Mouse (Mus musculus): ENCODE results near the gene Ceacam18. TPM values are rescaled to one million over a fixed set of nuclear protein-coding genes. Genes with fewer than 3 reads are reported as not detected.
A peak's percentile ranks its signal among the peaks of the same experiment; 100 is the strongest.
"Not testable (repeated sequence)": the region's sequence is repeated elsewhere in the genome, so short reads cannot be mapped to it uniquely, and the experiment has no call there.

Ceacam18 gene
- polyA plus RNA-seq, 1 experiment from 2014 or later: 0.08 TPM

GRCm38 (mm10) chr7:43671064-43671808 is 36.7 kb downstream of the Ceacam18 start:
- peak overlapping the region; percentile 55 for H3K4me3 ChIP-seq
- H3K4me1 ChIP-seq (replicated peaks): peaks cover 8% of the 10 kb centered on the region
- no peaks in the 10 kb centered on the region for H3K27me3 ChIP-seq
- WGBS: 70% methylated on average over 11 of the region's 11 CpGs
- H3K9me3 ChIP-seq: no peaks in the 10 kb centered on the region
- peak overlapping the region; percentile 12; the same call in 1 of the 2 replicates for H3K27ac ChIP-seq (replicated peaks)
- peak overlapping the region; percentile 79 for H3K4me2 ChIP-seq
- ATAC-seq (ENCODE audit: low FRiP score, low read depth): peak; percentile 63
- peak overlapping the region; percentile 58; the same call in 1 of the 2 replicates for H3K9ac ChIP-seq
- H3K36me3 ChIP-seq: peaks cover 15% of the 10 kb centered on the region

GRCm38 (mm10) chr7:43671809-43672580 is 37.5 kb downstream of the Ceacam18 start, which contains the start of gene Ctu1:
Gene Ctu1 (plus strand): TSS chr7:43672016.
- WGBS: under 1% methylated on average over 26 of the region's 26 CpGs
- peak within 1 kb of the TSS; percentile 79 for H3K4me2 ChIP-seq
- H3K4me1 ChIP-seq (replicated peaks): peaks cover 8% of the 10 kb centered on the region
- no peaks in the 10 kb centered on the region for H3K9me3 ChIP-seq
- H3K36me3 ChIP-seq: peaks cover 23% of the 10 kb centered on the region
- peak within 1 kb of the TSS; percentile 58 for H3K9ac ChIP-seq
- peak within 1 kb of the TSS; percentile 66 for H3K27ac ChIP-seq (replicated peaks)
- peak within 1 kb of the TSS; percentile 55 for H3K4me3 ChIP-seq
- peak; percentile 96 for ATAC-seq (ENCODE audit: low FRiP score, low read depth)
- H3K27me3 ChIP-seq: no peaks in the 10 kb centered on the region

GRCm38 (mm10) chr7:43672581-43673260 is 38.2 kb downstream of the Ceacam18 start:
- H3K27me3 ChIP-seq: no peaks in the 10 kb centered on the region
- H3K27ac ChIP-seq (replicated peaks): peak overlapping the region; percentile 66
- H3K4me3 ChIP-seq: peak overlapping the region; percentile 55
- H3K9ac ChIP-seq: peak overlapping the region; percentile 58
- H3K9me3 ChIP-seq: no peaks in the 10 kb centered on the region
- peaks cover 30% of the 10 kb centered on the region for H3K36me3 ChIP-seq
- peak; percentile 20 for ATAC-seq (ENCODE audit: low FRiP score, low read depth)
- H3K4me1 ChIP-seq (replicated peaks): peaks cover 8% of the 10 kb centered on the region
- 18% methylated on average over 10 of the region's 10 CpGs for WGBS
- H3K4me2 ChIP-seq: peak overlapping the region; percentile 79

GRCm38 (mm10) chr7:43675091-43675490 is 40.6 kb downstream of the Ceacam18 start:
- no peak overlapping the region for H3K4me3 ChIP-seq
- H3K36me3 ChIP-seq: peaks cover 34% of the 10 kb centered on the region
- no peaks in the 10 kb centered on the region for H3K9me3 ChIP-seq
- H3K9ac ChIP-seq: no peak overlapping the region
- no peak for ATAC-seq (ENCODE audit: low FRiP score, low read depth)
- H3K4me2 ChIP-seq: no peak overlapping the region
- peaks cover 8% of the 10 kb centered on the region for H3K4me1 ChIP-seq (replicated peaks)
- H3K27me3 ChIP-seq: no peaks in the 10 kb centered on the region
- WGBS: 92% methylated on average over 32 of the region's 32 CpGs
- H3K27ac ChIP-seq (replicated peaks): no peak overlapping the region

GRCm38 (mm10) chr7:43678517-43678916 is 44.0 kb downstream of the Ceacam18 start:
- Histone ChIP-seq H3K36me3 (peaks cover 34% of the 10 kb centered on the region), H3K4me1 (replicated peaks) (no peaks in the 10 kb centered on the region), H3K27me3 (no peaks in the 10 kb centered on the region), H3K4me2 (no peak overlapping the region), H3K9me3 (no peaks in the 10 kb centered on the region), H3K9ac (no peak overlapping the region), H3K4me3 (no peak overlapping the region), H3K27ac (replicated peaks) (no peak overlapping the region)
- no peak for ATAC-seq (ENCODE audit: low FRiP score, low read depth)

GRCm38 (mm10) chr7:43680960-43681359 is 46.5 kb downstream of the Ceacam18 start:
- WGBS: 19% methylated on average over 5 of the region's 5 CpGs

DNA sequence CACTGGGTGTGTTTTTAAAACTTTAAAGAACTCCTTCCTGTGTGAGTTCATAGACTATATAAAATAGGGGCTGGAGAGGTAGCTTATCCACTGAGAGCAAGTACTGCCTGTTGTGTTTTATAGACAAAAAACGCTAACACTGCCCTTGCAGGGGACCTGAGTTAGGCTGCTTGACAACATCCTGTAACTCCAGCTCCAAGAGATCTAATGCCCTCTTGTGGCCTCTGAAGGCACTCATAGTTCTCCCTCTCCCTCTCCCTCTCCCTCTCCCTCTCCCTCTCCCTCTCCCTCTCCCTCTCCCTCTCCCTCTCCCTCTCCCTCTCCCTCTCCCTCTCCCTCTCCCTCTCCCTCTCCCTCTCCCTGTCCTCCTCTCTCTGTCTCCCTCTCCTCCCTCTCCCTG is 48.0 kb downstream of the Ceacam18 start:
- WGBS: 17% methylated on average over 1 of the region's 1 CpGs
- not testable (repeated sequence) for H3K27ac ChIP-seq (replicated peaks); H3K4me1 ChIP-seq (replicated peaks); H3K9ac ChIP-seq; H3K9me3 ChIP-seq; H3K4me2 ChIP-seq; ATAC-seq (ENCODE audit: low FRiP score, low read depth); H3K4me3 ChIP-seq; H3K36me3 ChIP-seq; H3K27me3 ChIP-seq

More at GRCm38 (mm10) chr7:43680960-43681359, 46.5 kb downstream of the Ceacam18 start:
- Histone ChIP-seq H3K4me2 (no peak overlapping the region), H3K36me3 (peaks cover 21% of the 10 kb centered on the region), H3K27ac (replicated peaks) (no peak overlapping the region), H3K4me1 (replicated peaks) (no peaks in the 10 kb centered on the region), H3K4me3 (no peak overlapping the region), H3K9ac (no peak overlapping the region), H3K27me3 (no peaks in the 10 kb centered on the region), H3K9me3 (no peaks in the 10 kb centered on the region)
- peak; percentile 71 for ATAC-seq (ENCODE audit: low FRiP score, low read depth)

GRCm38 (mm10) chr7:43685088-43685487 is 50.6 kb downstream of the Ceacam18 start:
- no peak overlapping the region for H3K4me3 ChIP-seq
- H3K27ac ChIP-seq (replicated peaks): no peak overlapping the region
- no peak overlapping the region for H3K4me2 ChIP-seq
- 83% methylated on average over 7 of the region's 7 CpGs for WGBS
- H3K9ac ChIP-seq: no peak overlapping the region
- no peak for ATAC-seq (ENCODE audit: low FRiP score, low read depth)
- no peaks in the 10 kb centered on the region for H3K9me3 ChIP-seq
- H3K4me1 ChIP-seq (replicated peaks): no peaks in the 10 kb centered on the region
- H3K27me3 ChIP-seq: no peaks in the 10 kb centered on the region
- no peaks in the 10 kb centered on the region for H3K36me3 ChIP-seq

DNA sequence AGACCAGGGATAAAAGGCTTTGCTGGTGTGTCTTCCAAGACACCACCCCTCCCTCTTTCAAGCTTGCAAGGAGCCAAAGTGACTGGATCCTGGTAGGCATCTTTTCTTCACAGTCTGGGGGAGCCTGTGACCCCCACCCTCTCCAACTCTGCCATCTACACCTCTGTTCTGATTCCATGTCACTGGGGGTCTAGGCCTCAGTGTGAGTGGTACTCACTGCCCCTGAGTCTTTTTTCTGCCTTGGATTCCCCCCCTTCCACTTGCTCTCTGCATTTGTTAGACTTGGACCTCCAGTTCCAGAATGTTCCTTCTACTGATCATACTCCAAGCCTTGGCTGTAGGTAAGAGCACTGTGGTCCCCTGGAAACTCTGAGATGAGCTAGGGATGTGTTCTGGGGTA is 55.6 kb downstream of the Ceacam18 start, which contains the start of gene Klk14:
Klk14 (plus strand) TSS at position 301 of the 400 bp plus-strand sequence.
- Histone ChIP-seq H3K4me3 (no peak within 1 kb of the TSS), H3K4me1 (replicated peaks) (no peaks in the 10 kb centered on the region), H3K36me3 (no peaks in the 10 kb centered on the region), H3K4me2 (no peak within 1 kb of the TSS), H3K27me3 (no peaks in the 10 kb centered on the region), H3K27ac (replicated peaks) (no peak within 1 kb of the TSS), H3K9ac (no peak within 1 kb of the TSS), H3K9me3 (no peaks in the 10 kb centered on the region)
- no peak for ATAC-seq (ENCODE audit: low FRiP score, low read depth)

All from hindbrain, embryonic 15.5 days (tissue).